Mouse (Mus musculus) bone marrow macrophage, adult 2 months (primary cell): ENCODE results near the gene Med25.

Experiments
- CTCF ChIP-seq: IDR thresholded peaks from 2 replicates; pipeline ENCODE4 v1.5.1; 2012; ENCODE audit warnings: low read depth, mild to moderate bottlenecking, low read length, moderate library complexity
- POLR2A ChIP-seq: IDR thresholded peaks from 2 replicates; pipeline ENCODE4 v1.6.1; 2012; ENCODE audit warnings: mild to moderate bottlenecking, low read depth, low read length, borderline replicate concordance

DNA sequence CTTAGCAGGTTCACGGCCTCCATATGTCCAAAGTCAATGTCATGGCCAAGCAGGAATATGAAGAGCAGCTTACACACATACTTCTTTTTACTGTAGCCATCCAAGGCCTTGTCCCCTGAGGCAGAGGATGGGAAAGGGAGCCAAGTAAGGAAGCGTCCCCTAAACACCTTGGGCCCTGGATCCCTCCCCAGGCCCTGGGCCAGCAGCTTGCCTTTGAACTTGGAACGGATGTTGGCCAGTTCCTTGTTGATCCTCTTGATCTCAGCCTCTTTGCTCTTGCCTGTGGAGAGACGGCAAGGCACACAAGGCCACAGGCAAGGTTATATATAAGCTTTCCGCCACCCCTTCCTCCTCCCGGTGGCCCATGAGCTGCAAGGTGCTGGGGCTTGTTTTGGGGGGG lies 23.7 kb upstream of the Med25 start:
- TF ChIP-seq CTCF (no peak), POLR2A (no peak)
